Mouse (Mus musculus) monocyte, adult 59 days (primary cell): ENCODE data around the gene Atp13a5. TPM values are rescaled to one million over a fixed set of nuclear protein-coding genes. Genes with fewer than 3 reads are reported as not detected.

Experiments
- total RNA-seq, 2 experiments: library from RNA; stranded (reverse); gene quantifications; one replicate each; pipeline ENCODE4 v1.2.4; 2023

The Atp13a5 gene
- not detected for total RNA-seq

DNA sequence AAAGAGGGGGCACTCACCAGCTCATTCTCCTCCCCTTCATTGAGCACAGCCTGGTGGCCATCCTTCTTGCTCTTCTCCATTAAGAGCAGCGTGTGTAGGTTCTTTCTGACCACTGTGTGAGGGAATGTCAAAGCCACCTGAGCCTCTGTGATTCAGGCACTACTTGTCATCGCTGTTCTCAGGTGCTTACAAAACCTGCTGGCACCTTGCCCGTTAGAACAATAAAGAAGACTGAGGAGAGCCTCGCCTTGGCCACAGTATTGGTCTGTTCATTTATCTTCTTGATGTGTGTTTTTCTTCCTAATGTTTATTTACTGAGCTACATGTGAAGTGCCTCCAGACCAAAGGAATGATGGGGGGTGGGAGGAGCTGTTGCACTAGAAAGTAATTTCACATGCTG is at the start of gene Atp13a5:
Gene Atp13a5, minus strand, starts transcription at position 275 of the 400 bp plus-strand sequence.

DNA sequence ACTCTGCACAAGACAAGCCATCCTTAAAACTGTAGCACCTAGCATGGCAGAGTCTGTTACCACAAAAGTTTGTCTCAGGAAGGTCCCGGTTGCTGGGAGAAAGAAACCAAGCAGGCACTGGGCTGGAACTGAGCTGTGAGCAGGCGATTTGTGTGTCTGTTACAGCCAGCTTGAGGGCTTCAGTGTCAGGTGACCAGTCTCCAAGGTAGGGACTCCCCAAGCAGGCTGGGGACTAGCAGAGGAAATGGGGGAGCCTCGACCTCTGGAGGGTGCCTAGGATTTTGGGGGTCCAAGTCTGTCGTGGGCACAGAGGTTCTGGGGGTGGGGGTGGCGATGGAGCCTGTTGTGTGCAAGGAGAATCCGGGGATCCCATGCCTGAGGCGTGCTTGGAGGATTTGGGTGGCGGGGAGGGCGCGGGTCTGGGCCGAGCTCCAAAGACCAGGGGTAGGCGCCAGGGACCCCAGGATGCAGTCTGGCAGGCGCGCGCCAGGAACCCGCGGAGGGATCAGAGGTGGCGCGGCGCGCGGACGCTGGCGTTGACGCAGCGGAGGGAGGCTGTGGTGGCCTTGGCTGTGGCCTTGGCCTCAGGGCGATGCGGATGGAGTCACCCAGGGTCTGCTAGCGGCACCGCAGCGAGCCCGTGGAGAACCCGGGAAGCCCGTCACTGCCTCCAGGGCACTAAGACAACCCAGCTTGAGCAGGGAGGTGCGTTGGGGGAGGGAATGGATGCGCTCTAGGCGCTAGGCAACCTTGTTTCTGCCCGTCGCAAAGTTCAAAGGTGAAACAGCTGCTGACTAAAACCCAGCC is 168.7 kb downstream of the Atp13a5 start, which contains the start of gene Hrasls:
Gene Hrasls, plus strand, starts transcription at position 91 of the 807 bp plus-strand sequence.

Other genes with a start within 250 kb of the Atp13a5 start
- gene Hrasls, start 169.0 kb downstream of the Atp13a5 start, total RNA-seq, result not detected
- gene Atp13a4, start 166.1 kb upstream of the Atp13a5 start, total RNA-seq, result not detected
- gene Opa1, start 200.6 kb upstream of the Atp13a5 start, total RNA-seq, result 10 to 100 TPM; 36.4 to 38.0 TPM